Mouse (Mus musculus): ENCODE data around the gene Abca8a.

- no peak for TF ChIP-seq CTCF (IDR thresholded peaks at IDR 0.05; ENCODE audit: low read depth, low read length)
- TF ChIP-seq GATA1 (IDR thresholded peaks at IDR 0.05; ENCODE audit: borderline replicate concordance, low read length), result no peak
Measured at GRCm38 (mm10) chr11:110037795-110038194, 58.0 kb downstream of the Abca8a start.
